Mouse (Mus musculus): ENCODE measurements around the gene Polr3b.

Gene Polr3b

GRCm38 (mm10) chr10:84760118-84761111, 138.3 kb downstream of the Polr3b start:
- DNase-seq (ENCODE audit: low read depth, low spot score), result no peak

GRCm38 (mm10) chr10:84768766-84769165, 146.7 kb downstream of the Polr3b start:
- DNase-seq (ENCODE audit: low read depth, low spot score), result no peak

GRCm38 (mm10) chr10:84772380-84773130, 150.5 kb downstream of the Polr3b start:
- DNase-seq (ENCODE audit: low read depth, low spot score), result no peak

DNA sequence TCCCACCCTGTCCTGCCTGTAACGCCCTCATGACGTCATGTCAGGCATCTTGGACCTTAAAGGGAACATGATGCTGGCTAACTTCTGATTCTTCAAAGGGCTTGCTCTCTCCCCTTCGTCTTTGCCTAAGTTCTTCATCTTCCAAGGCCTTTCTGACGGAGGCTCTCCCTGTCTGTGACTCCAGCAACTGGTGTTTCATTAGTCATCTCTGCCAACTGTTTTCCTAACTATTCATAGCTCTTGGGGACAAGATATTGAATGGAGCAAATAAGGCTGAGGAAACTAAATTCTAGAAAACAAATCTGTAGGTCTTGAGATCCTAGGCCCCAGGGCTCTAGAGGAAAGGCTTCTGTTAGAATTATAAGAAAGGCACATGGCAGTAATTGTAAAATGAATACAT, 151.8 kb downstream of the Polr3b start:
- no peak for DNase-seq (ENCODE audit: low read depth, low spot score)

DNA sequence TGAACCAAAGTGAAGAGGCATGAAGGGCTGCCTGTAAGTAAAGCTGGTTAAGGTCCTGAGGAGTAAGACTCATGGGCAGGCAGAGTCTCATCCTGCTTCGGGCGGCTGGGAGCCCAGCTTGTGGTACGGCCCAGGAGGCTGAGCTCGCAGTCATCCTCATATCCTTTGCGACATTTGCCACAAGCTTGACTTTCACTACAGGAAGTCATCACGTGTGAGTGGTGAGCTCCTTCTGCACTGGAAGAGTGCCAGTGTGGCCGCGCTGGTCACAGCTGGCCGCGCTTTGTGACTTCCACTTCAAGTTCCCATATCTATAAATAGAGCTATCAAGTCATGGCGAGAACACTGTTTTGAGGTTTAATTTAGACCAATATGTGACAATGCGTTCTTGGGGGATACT, 152.5 kb downstream of the Polr3b start:
- DNase-seq (ENCODE audit: low read depth, low spot score), result no peak

Data from WW6 (cell line).